Mouse (Mus musculus): ENCODE measurements around the gene Lexm.

The Lexm gene

GRCm38 (mm10) chr4:106617056-106617455 is at the start of gene Lexm:
TSS of gene Lexm (minus strand) at chr4:106617241.
- DNase-seq (ENCODE audit: low read depth in 1 of 2, low spot score in 2 of 2), result no peak

DNA sequence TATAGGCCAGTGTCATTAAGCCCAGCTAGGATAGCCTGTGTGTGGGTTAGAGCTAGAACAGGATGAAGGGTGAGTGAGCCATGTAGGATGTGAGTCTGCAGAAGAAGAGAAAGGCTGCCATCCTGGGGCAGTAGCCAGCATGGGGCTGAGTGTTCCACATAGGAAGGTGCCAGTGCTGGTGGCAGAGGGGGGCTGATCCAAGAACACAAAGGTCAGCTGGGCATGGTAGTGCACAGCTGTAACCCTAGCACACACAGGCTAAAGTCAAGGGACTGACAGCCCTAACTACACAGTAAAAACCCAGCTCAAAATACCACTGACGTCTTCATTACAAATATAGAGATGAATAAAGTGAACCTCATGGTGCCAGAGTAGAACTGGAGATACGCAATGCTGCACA is 49.5 kb upstream of the Lexm start:
- DNase-seq (ENCODE audit: low read depth in 1 of 2, low spot score in 2 of 2), result no peak

DNA sequence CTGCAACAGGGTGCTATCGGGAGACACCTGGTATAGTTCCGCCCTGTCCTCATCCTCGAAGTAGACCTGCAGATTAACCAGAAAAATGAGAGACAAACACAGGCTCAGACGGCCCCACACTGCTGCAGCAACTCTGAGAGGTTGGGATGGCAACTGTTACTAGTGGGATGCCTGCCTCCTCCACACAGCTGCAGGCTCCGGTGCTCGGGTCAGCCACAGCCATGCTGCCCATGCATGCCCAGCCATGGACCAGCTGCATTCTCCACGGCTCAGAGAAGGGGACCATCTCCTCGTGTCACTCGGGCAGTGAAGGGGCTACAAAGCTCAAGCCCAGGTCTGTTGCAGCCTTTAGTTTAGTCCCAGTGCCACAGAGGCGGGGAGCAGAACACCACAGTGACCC is 48.6 kb upstream of the Lexm start:
- no peak for DNase-seq (ENCODE audit: low read depth in 1 of 2, low spot score in 2 of 2)

- no peak for DNase-seq (ENCODE audit: low read depth in 1 of 2, low spot score in 2 of 2)
Measured at GRCm38 (mm10) chr4:106665269-106665668, 48.2 kb upstream of the Lexm start.

GRCm38 (mm10) chr4:106664697-106665096 is 47.7 kb upstream of the Lexm start:
- DNase-seq (ENCODE audit: low read depth in 1 of 2, low spot score in 2 of 2), result no peak

GRCm38 (mm10) chr4:106663956-106664470 is 47.0 kb upstream of the Lexm start:
- no peak for DNase-seq (ENCODE audit: low read depth in 1 of 2, low spot score in 2 of 2)

DNA sequence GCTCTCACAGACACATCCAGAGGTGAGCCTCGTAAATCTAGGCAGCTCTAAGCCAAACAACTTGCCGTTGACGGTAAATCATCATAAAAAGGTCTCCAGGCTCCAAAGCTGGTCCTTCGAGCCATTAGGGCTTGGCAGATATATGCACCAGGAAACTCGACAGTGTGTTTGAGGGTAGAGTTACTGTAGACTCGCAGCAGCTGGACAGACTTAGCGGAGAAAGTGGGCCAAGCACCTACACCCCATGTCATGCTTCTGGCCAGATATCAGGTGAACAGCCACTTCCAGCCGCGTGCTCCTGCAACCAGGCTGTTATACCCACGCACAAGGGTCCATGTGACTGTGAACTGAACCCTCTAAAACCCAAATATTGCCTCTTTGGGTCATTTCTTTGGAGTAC is 38.6 kb upstream of the Lexm start:
- no peak for DNase-seq (ENCODE audit: low read depth in 1 of 2, low spot score in 2 of 2)

GRCm38 (mm10) chr4:106653051-106653450 is 36.0 kb upstream of the Lexm start:
- no peak for DNase-seq (ENCODE audit: low read depth in 1 of 2, low spot score in 2 of 2)

DNA sequence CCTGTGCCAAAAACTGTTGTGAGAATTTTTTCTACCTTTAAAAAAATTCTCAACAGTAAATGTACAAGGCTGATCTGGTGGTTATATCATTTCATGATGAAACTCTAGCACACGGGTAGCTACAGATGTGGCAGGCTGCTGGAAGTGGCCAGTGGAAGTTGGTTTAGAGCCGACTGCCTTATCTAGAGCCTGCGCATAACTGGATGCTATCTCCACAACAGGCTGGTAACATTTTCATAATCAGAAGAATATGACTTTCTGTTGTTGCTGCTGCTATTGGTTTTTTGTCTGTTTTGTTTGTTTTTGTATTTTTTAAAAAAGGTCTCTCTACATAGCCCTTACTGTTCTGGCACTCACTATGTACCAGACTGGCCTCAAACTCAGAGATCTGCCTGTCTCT is 35.5 kb upstream of the Lexm start:
- DNase-seq (ENCODE audit: low read depth in 1 of 2, low spot score in 2 of 2), result no peak

DNA sequence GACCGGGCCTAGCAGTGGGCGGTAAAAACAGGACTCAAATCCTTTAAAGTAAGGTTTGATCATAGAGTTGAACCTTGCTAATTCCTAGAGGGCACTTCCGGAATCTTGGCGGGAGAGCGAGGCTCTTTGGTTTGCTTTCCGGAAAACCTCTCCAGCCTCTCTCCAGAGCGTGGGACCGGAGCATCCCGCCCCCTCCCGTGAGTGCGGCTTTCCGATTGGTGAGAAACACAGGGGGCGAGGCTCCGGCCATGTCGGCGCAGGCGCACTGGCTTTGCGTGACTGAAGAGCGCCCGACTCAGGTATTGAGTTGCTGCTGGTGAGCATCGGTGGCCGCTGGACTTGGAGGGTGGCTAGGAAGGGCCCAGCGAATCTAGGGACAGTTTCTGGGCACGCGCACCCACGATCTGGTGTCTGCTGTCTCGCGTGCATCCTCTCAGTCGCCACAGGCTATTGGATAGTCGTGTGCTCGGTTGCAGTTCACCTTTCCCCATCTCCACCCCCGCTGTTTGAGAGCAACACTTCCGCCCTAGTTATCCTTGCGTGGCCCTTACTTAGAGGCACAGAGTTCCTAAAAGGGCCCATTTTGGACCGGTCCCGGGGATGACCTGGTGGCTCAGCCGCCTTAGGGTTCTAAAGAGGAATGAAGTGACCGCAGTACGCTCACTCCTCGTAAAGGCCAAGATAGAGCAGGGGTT is 33.9 kb upstream of the Lexm start, which contains the start of gene Pars2:
Gene Pars2 (plus strand): TSS at position 237 of the 695 bp plus-strand sequence.
- DNase-seq (ENCODE audit: low read depth in 1 of 2, low spot score in 2 of 2), result peak; percentile 88 to 93

DNA sequence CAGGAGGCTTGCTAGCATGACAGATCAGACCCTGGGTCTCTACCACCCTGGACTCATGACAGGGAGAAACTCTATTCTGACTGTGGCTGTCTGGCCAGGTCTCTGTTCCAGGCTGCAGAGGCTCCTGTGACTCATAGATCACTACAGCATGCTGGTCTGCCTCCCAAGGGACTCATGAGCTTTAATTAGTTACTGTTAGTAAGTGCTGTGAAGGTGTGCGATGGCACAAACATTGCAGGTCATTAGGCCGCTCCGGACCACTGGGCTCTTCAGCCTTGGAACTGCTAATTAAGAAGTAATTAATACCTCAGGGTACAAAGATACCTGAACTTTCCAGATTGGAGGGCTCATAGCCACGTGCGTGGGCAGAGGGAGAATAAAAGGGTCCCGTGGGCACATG is 30.1 kb upstream of the Lexm start:
- DNase-seq (ENCODE audit: low read depth in 1 of 2, low spot score in 2 of 2), result no peak

DNA sequence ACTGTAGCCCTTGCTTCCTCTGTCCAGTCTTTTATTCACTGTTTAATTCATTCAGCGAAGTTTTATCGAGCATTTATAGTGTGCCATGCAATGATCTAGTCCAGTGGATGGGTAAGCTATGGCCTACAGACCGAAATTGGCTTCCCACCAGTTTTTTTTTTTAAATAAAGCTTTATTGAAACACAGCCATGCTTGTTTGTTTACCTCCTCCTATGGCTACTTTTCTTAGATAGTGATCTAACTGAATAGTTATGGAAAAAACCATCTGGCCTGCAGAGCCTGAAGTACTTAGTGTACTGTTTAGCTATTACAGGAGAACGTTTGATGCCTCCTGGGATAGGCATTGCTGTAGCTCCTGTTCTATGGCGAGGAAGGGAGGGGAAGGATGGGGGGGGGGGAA is 28.8 kb upstream of the Lexm start:
- DNase-seq (ENCODE audit: low read depth in 1 of 2, low spot score in 2 of 2), result no peak

DNA sequence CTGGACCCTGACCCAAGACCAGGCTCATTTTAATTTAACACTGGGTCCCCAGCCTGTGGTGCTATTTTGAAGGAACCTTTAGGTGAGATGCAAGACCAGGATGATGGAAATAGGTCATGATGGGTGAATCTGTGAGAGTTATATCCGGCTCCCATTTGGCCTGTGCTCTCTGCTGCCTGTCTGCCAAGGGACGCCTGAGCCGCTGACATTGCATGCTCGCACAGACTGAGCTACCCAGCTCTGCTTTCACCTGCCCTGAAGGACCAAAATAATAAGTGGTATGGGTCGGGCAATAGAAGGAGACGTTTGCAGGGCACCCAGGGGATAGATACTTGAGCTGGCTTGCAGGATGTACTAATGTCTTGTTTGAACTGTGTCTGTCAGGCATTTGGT is 27.2 kb upstream of the Lexm start:
- no peak for DNase-seq (ENCODE audit: low read depth in 1 of 2, low spot score in 2 of 2)

GRCm38 (mm10) chr4:106643483-106644217 is 26.6 kb upstream of the Lexm start:
- no peak for DNase-seq (ENCODE audit: low read depth in 1 of 2, low spot score in 2 of 2)

GRCm38 (mm10) chr4:106634086-106634479 is 17.0 kb upstream of the Lexm start:
- no peak for DNase-seq (ENCODE audit: low read depth in 1 of 2, low spot score in 2 of 2)

DNA sequence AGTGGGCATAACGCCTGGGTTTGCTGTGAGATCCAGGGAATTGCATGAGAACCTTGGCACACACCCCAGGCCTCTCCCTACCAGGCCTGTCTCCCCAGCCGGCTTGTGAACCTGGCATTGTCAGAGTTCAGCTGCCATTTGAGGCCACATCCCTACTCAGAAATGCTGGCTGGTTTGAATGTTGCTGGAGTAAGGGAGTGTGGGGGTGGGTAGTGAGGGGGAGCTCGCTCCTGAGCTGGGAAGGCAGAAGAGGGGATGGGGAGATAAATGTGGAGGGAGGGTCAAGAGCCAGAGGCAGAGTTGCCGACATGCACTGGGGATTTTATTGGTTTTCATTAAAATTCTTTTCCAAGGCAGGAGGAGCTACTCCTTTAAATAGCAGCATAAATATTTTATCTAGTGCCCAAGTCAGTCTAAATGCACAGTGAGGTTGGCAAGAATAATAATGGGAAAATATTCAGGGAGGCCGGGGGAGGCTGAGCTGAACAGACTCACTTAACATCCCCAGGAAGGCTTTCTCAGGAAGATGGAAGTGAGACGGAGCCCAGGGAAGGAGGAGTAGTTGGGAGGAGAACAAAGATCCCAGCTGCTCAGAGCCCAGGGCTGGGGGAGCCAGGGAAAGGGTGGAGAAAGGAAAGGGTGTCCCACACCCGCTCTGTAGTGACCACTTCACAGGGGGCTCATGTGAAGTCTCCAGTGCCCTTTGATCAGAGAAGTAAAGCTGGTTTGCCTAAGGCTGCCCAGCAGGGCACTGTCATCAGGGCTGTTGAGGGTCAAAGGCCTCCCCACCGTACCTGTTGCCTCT is 16.4 kb upstream of the Lexm start:
- no peak for DNase-seq (ENCODE audit: low read depth in 1 of 2, low spot score in 2 of 2)

GRCm38 (mm10) chr4:106632313-106632712 is 15.3 kb upstream of the Lexm start:
- no peak for DNase-seq (ENCODE audit: low read depth in 1 of 2, low spot score in 2 of 2)

DNA sequence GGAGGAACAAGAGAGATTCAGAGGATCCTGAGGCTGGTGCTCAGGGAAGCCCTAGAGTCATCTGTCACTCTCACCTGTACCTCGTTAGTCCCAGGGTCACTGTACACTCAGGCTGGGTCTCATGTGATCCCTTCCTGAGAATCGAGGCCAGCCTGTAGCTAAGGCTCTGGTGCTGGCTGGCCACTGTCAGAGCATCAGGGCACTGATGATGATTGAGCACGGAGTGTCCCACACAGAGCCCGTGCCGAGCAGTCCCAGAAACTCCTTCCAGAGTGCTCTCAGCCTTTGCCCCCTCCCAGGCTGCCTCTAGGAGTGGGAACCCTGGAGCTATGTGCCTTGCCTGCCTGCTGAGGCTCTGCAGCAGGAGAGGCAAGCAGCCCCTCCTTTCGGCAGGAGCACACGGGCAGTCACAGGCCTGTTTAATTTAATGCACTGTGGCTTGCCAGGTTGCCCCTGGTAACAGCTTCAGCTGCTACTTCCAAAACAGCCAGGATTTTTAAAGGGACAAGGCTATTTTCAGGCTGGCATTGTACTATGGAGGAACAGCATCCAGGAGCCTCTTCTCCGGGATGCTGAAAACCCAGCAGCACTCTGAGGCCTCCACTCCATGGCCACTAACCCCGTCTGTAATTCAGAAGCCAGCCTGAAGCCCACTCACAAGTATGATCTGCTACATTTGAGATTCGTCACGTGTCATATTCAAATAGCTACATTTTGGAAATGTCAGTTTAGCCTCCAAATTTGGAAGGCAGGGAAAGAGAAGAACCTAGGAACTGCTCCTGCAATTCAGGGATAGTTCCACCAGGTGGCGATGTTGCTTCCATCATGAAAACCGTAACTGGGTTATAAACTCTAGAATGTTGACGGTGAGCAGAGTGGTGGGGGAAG is 13.5 kb upstream of the Lexm start:
- peak in 1 of 2 experiments; percentile 22 for DNase-seq (ENCODE audit: low read depth in 1 of 2, low spot score in 2 of 2)

GRCm38 (mm10) chr4:106629374-106629773 is 12.3 kb upstream of the Lexm start:
- no peak for DNase-seq (ENCODE audit: low read depth in 1 of 2, low spot score in 2 of 2)

DNA sequence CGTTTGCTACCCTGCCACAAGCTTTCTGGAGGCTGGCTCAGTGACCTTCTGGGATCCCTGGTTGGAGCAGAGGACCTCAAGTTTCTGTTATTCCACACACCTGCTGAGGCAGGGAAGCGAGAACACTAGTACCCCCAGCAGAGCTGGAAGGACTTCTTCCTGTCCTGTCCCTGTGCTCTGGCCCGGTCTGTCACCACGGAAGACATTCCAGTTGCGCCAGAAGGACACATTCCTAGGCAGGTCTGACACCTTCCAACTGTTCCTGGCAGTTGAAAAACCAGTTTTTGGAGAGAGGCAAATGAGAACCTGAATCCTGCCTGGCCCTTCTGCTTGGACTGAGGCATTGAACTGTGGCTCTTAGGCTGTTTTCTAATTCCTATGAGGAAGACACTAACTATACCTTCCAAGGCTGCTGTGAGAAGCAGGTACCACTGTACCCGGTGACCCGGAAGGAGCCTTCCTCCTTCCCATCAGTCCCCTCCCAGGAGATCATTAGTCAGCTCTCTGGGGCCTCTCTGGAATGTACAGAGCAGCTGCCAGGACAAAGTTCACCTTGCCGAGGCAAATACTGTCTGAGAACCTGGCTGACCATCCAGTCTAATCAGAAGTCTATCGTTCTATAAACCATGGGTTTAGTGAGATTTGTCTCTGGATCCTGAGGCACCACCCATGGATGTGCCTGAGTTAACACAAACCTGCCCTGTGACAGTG is 11.8 kb upstream of the Lexm start:
- no peak for DNase-seq (ENCODE audit: low read depth in 1 of 2, low spot score in 2 of 2)

All from monocyte, adult 2 months (primary cell).